Mouse (Mus musculus): Measurements from ENCODE around the gene Xpa. TPM values are rescaled to one million over a fixed set of nuclear protein-coding genes. Genes with fewer than 3 reads are reported as not detected.

Gene Xpa
- total RNA-seq, 1 experiment from 2014 or later: 71.4 TPM

GRCm38 (mm10) chr4:46164027-46164426 is 32.1 kb downstream of the Xpa start:
- ATAC-seq (replicated peaks; ENCODE audit: insufficient number of reproducible peaks, low FRiP score, low TSS enrichment, poor library complexity, severe bottlenecking): no peak

GRCm38 (mm10) chr4:46151903-46152544 is 44.1 kb downstream of the Xpa start:
- ATAC-seq (replicated peaks; ENCODE audit: insufficient number of reproducible peaks, low FRiP score, low TSS enrichment, poor library complexity, severe bottlenecking): no peak

GRCm38 (mm10) chr4:46146881-46147280 is 49.2 kb downstream of the Xpa start:
- no peak for ATAC-seq (replicated peaks; ENCODE audit: insufficient number of reproducible peaks, low FRiP score, low TSS enrichment, poor library complexity, severe bottlenecking)

GRCm38 (mm10) chr4:46144323-46144722 is 51.8 kb downstream of the Xpa start:
- no peak for ATAC-seq (replicated peaks; ENCODE audit: insufficient number of reproducible peaks, low FRiP score, low TSS enrichment, poor library complexity, severe bottlenecking)

GRCm38 (mm10) chr4:46138287-46139222 is 57.6 kb downstream of the Xpa start, which contains the start of the genes Ncbp1 and Tstd2:
Ncbp1 (plus strand) TSS chr4:46138613.
Tstd2 (minus strand) TSS chr4:46138694.
- peak; percentile 68 for ATAC-seq (replicated peaks; ENCODE audit: insufficient number of reproducible peaks, low FRiP score, low TSS enrichment, poor library complexity, severe bottlenecking)

- peak; percentile 45; the same call in 1 of the 2 replicates for ATAC-seq (replicated peaks; ENCODE audit: insufficient number of reproducible peaks, low FRiP score, low TSS enrichment, poor library complexity, severe bottlenecking)
Measured at GRCm38 (mm10) chr4:46137629-46138286, 58.4 kb downstream of the Xpa start.

- ATAC-seq (replicated peaks; ENCODE audit: insufficient number of reproducible peaks, low FRiP score, low TSS enrichment, poor library complexity, severe bottlenecking): no peak
Measured at GRCm38 (mm10) chr4:46131791-46132190, 64.3 kb downstream of the Xpa start.

- no peak for ATAC-seq (replicated peaks; ENCODE audit: insufficient number of reproducible peaks, low FRiP score, low TSS enrichment, poor library complexity, severe bottlenecking)
Measured at GRCm38 (mm10) chr4:46130221-46130620, 65.9 kb downstream of the Xpa start.

GRCm38 (mm10) chr4:46129311-46130004 is 66.7 kb downstream of the Xpa start:
- ATAC-seq (replicated peaks; ENCODE audit: insufficient number of reproducible peaks, low FRiP score, low TSS enrichment, poor library complexity, severe bottlenecking): peak; percentile 38; the same call in 1 of the 2 replicates

GRCm38 (mm10) chr4:46126541-46126940 is 69.6 kb downstream of the Xpa start:
- peak; percentile 67 for ATAC-seq (replicated peaks; ENCODE audit: insufficient number of reproducible peaks, low FRiP score, low TSS enrichment, poor library complexity, severe bottlenecking)

- ATAC-seq (replicated peaks; ENCODE audit: insufficient number of reproducible peaks, low FRiP score, low TSS enrichment, poor library complexity, severe bottlenecking): no peak
Measured at GRCm38 (mm10) chr4:46123358-46123757, 72.8 kb downstream of the Xpa start.

GRCm38 (mm10) chr4:46120767-46121166 is 75.3 kb downstream of the Xpa start:
- no peak for ATAC-seq (replicated peaks; ENCODE audit: insufficient number of reproducible peaks, low FRiP score, low TSS enrichment, poor library complexity, severe bottlenecking)

- ATAC-seq (replicated peaks; ENCODE audit: insufficient number of reproducible peaks, low FRiP score, low TSS enrichment, poor library complexity, severe bottlenecking): no peak
Measured at GRCm38 (mm10) chr4:46119514-46120094, 76.5 kb downstream of the Xpa start.

- ATAC-seq (replicated peaks; ENCODE audit: insufficient number of reproducible peaks, low FRiP score, low TSS enrichment, poor library complexity, severe bottlenecking): no peak
Measured at GRCm38 (mm10) chr4:46117536-46117935, 78.6 kb downstream of the Xpa start.

GRCm38 (mm10) chr4:46116544-46117175 is 79.5 kb downstream of the Xpa start:
- no peak for ATAC-seq (replicated peaks; ENCODE audit: insufficient number of reproducible peaks, low FRiP score, low TSS enrichment, poor library complexity, severe bottlenecking)

GRCm38 (mm10) chr4:46115308-46115707 is 80.8 kb downstream of the Xpa start:
- ATAC-seq (replicated peaks; ENCODE audit: insufficient number of reproducible peaks, low FRiP score, low TSS enrichment, poor library complexity, severe bottlenecking): no peak

- no peak for ATAC-seq (replicated peaks; ENCODE audit: insufficient number of reproducible peaks, low FRiP score, low TSS enrichment, poor library complexity, severe bottlenecking)
Measured at GRCm38 (mm10) chr4:46111361-46111760, 84.8 kb downstream of the Xpa start.

GRCm38 (mm10) chr4:46110084-46110483 is 86.0 kb downstream of the Xpa start:
- no peak for ATAC-seq (replicated peaks; ENCODE audit: insufficient number of reproducible peaks, low FRiP score, low TSS enrichment, poor library complexity, severe bottlenecking)
